Mouse (Mus musculus) activated CD4-positive, CD25-positive, alpha-beta regulatory T cell, adult 4 months (primary cell): ENCODE results near the gene Nipal4. TPM values are rescaled to one million over a fixed set of nuclear protein-coding genes. Genes with fewer than 3 reads are reported as not detected.
A peak's percentile ranks its signal among the peaks of the same experiment; 100 is the strongest.

Experiments
- ATAC-seq: one replicate; pipeline ENCODE4 v1.8.0; 2017
- polyA plus RNA-seq, 2 experiments: library from polyadenylated mRNA; unstranded; fragments of 100-300 nt; shearing (Covaris generic); gene quantifications; one replicate each; pipeline ENCODE4 v1.2.1; 2017

Nipal4 gene
- polyA plus RNA-seq, 2 experiments from 2014 or later, result 0.41 TPM; not detected in 1

- ATAC-seq, result no peak
Observed at GRCm38 (mm10) chr11:46156945-46157344, 9.4 kb downstream of the Nipal4 start.

GRCm38 (mm10) chr11:46146619-46147018 lies 19.7 kb downstream of the Nipal4 start:
- no peak for ATAC-seq

- ATAC-seq, result no peak
Observed at GRCm38 (mm10) chr11:46145163-46145875, 21.0 kb downstream of the Nipal4 start.

- no peak for ATAC-seq
Observed at GRCm38 (mm10) chr11:46143342-46143741, 23.0 kb downstream of the Nipal4 start.

GRCm38 (mm10) chr11:46134899-46135298 lies 31.4 kb downstream of the Nipal4 start:
- ATAC-seq, result peak; percentile 53

GRCm38 (mm10) chr11:46131022-46131986 lies 35.0 kb downstream of the Nipal4 start:
- ATAC-seq, result no peak

- peak; percentile 49 for ATAC-seq
Observed at GRCm38 (mm10) chr11:46128548-46128945, 37.8 kb downstream of the Nipal4 start.

- no peak for ATAC-seq
Observed at GRCm38 (mm10) chr11:46127621-46128547, 38.4 kb downstream of the Nipal4 start.

- ATAC-seq, result no peak
Observed at GRCm38 (mm10) chr11:46126827-46127410, 39.4 kb downstream of the Nipal4 start.

- no peak for ATAC-seq
Observed at GRCm38 (mm10) chr11:46126317-46126716, 40.0 kb downstream of the Nipal4 start.

- ATAC-seq, result no peak
Observed at GRCm38 (mm10) chr11:46125835-46126229, 40.5 kb downstream of the Nipal4 start.

- no peak for ATAC-seq
Observed at GRCm38 (mm10) chr11:46125093-46125834, 41.0 kb downstream of the Nipal4 start.

- ATAC-seq, result no peak
Observed at GRCm38 (mm10) chr11:46123328-46123866, 42.9 kb downstream of the Nipal4 start.

- ATAC-seq, result no peak
Observed at GRCm38 (mm10) chr11:46122875-46123274, 43.4 kb downstream of the Nipal4 start.

GRCm38 (mm10) chr11:46121666-46122065 lies 44.6 kb downstream of the Nipal4 start:
- ATAC-seq, result no peak

GRCm38 (mm10) chr11:46120084-46120483 lies 46.2 kb downstream of the Nipal4 start:
- no peak for ATAC-seq

GRCm38 (mm10) chr11:46119624-46120023 lies 46.7 kb downstream of the Nipal4 start:
- ATAC-seq, result no peak

- no peak for ATAC-seq
Observed at GRCm38 (mm10) chr11:46116510-46116909, 49.8 kb downstream of the Nipal4 start.

- ATAC-seq, result no peak
Observed at GRCm38 (mm10) chr11:46115411-46116173, 50.7 kb downstream of the Nipal4 start.

GRCm38 (mm10) chr11:46115011-46115410 lies 51.3 kb downstream of the Nipal4 start:
- ATAC-seq, result no peak
